Mouse (Mus musculus) liver, embryonic 12.5 days (tissue): Measurements from ENCODE around the gene Ptprg. TPM values are rescaled to one million over a fixed set of nuclear protein-coding genes. Genes with fewer than 3 reads are reported as not detected.
A peak's percentile ranks its signal among the peaks of the same experiment; 100 is the strongest.

Experiments used
- ATAC-seq: fragments of 200-750 bp; cut with Nextera tagmentation; 2 replicates; pipeline ENCODE4 v1.8.0; 2017; ENCODE audit warnings: moderate number of reproducible peaks, mild to moderate bottlenecking, moderate library complexity
- H3K27ac ChIP-seq: fragments of 300-500 bp; sonication (generic); 2 replicates; pipeline ENCODE4 v1.5.1; 2016; ENCODE audit warnings: mild to moderate bottlenecking
- H3K27me3 ChIP-seq: fragments of 300-500 bp; sonication (generic); replicated peaks from 2 replicates; pipeline ENCODE4 v1.6.1; 2016; ENCODE audit warnings: mild to moderate bottlenecking, moderate library complexity
- H3K36me3 ChIP-seq: fragments of 300-500 bp; sonication (generic); 2 replicates; pipeline ENCODE4 v1.6.1; 2016; ENCODE audit warnings: mild to moderate bottlenecking, moderate library complexity
- H3K4me1 ChIP-seq: fragments of 300-500 bp; sonication (generic); 2 replicates; pipeline ENCODE4 v1.6.1; 2016
- H3K4me2 ChIP-seq: fragments of 300-500 bp; sonication (generic); 2 replicates; pipeline ENCODE4 v1.6.1; 2016; ENCODE audit warnings: mild to moderate bottlenecking, moderate library complexity
- H3K4me3 ChIP-seq: fragments of 300-500 bp; sonication (generic); 2 replicates; pipeline ENCODE4 v1.5.1; 2016; ENCODE audit warnings: mild to moderate bottlenecking, moderate library complexity
- H3K9ac ChIP-seq: fragments of 300-500 bp; sonication (generic); 2 replicates; pipeline ENCODE4 v1.6.1; 2016; ENCODE audit warnings: mild to moderate bottlenecking, moderate library complexity
- H3K9me3 ChIP-seq: fragments of 300-500 bp; sonication (generic); replicated peaks from 2 replicates; pipeline ENCODE4 v1.6.1; 2016; ENCODE audit warnings: mild to moderate bottlenecking, moderate library complexity
- WGBS: fragments of 180-500 bp; shearing (Covaris S2); methylation state at CpG from one replicate; pipeline ENCODE4 v1.1.7; 2016; ENCODE audit not compliant: insufficient replicate concordance; 5-methylcytosine and 5-hydroxymethylcytosine counted together
- polyA plus RNA-seq: library from polyadenylated mRNA; unstranded; fragments of >200 nt; fragmentation: Nextera tagmentation; extraction: Ambion mirVana; gene quantifications from 2 replicates; pipeline ENCODE4 v1.2.1, GENCODE M21; 2016

The Ptprg gene
- polyA plus RNA-seq, 1 experiment from 2014 or later: 4.8 TPM

DNA sequence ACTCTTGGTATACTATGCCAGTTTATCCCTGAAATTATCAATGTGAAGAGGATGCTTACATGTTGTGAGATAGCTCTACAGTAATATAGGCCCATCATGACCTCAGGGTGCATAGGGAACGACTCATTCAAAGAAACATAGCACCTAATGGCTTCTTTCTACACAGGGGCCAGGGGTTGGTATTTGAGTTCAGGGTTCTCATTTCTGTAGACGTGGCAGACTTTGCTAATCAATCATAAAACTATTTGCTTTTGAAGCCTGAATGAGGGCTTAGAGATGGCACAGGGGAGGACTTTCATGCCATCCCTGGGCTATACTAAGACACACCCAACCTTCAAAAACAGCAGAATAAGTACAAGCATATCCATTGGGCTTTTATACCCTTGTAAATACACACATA lies 16.4 kb downstream of the Ptprg start:
- H3K4me2 ChIP-seq: no peak overlapping the region
- peaks cover 6% of the 10 kb centered on the region for H3K4me1 ChIP-seq
- H3K27ac ChIP-seq: no peak overlapping the region
- WGBS: 44% methylated on average over 2 of the region's 2 CpGs
- no peaks in the 10 kb centered on the region for H3K27me3 ChIP-seq
- no peaks in the 10 kb centered on the region for H3K36me3 ChIP-seq
- no peak overlapping the region for H3K4me3 ChIP-seq
- no peak for ATAC-seq
- H3K9me3 ChIP-seq: no peaks in the 10 kb centered on the region
- no peak overlapping the region for H3K9ac ChIP-seq

- WGBS: 24% methylated on average over 11 of the region's 11 CpGs
- ATAC-seq: 0 out of 2 replicates have a peak, but pooled peaks have one; percentile 37
- Histone ChIP-seq H3K4me3 (no peak overlapping the region), H3K9me3 (no peaks in the 10 kb centered on the region), H3K36me3 (no peaks in the 10 kb centered on the region), H3K27me3 (no peaks in the 10 kb centered on the region), H3K4me2 (no peak overlapping the region), H3K9ac (no peak overlapping the region), H3K27ac (no peak overlapping the region), H3K4me1 (peaks cover 6% of the 10 kb centered on the region)
Observed at GRCm38 (mm10) chr14:11571766-11572394, 18.5 kb downstream of the Ptprg start.

- H3K36me3 ChIP-seq: no peaks in the 10 kb centered on the region
- no peak for ATAC-seq
- H3K4me3 ChIP-seq: no peak overlapping the region
- no peaks in the 10 kb centered on the region for H3K9me3 ChIP-seq
- no peak overlapping the region for H3K9ac ChIP-seq
- H3K27me3 ChIP-seq: no peaks in the 10 kb centered on the region
- H3K4me2 ChIP-seq: no peak overlapping the region
- no peak overlapping the region for H3K27ac ChIP-seq
- peaks cover 6% of the 10 kb centered on the region for H3K4me1 ChIP-seq
- WGBS: 54% methylated on average over 2 of the region's 2 CpGs
Observed at GRCm38 (mm10) chr14:11572395-11572784, 19.1 kb downstream of the Ptprg start.

DNA sequence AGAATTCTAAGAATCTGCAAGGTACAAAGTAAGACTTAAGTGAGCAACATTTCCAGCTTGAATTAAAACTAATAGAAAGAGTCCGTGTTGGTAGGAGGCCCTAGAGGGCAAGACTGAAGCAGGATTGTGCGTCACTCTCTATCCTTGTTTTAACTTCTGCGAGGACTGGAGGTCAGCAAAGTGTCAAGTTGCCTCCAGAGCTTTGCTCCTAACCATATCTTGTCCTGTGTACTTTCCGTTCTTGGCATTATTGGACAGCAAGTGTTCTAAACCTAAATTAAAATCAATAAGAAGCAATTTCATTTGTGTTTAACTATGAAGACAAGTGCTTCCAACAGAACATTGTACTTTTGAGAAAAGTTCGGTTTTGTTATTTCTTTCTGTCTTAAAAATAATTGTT lies 20.4 kb downstream of the Ptprg start:
- Histone ChIP-seq H3K9me3 (no peaks in the 10 kb centered on the region), H3K36me3 (no peaks in the 10 kb centered on the region), H3K4me3 (no peak overlapping the region), H3K27me3 (no peaks in the 10 kb centered on the region), H3K4me2 (no peak overlapping the region), H3K9ac (no peak overlapping the region), H3K4me1 (peaks cover 6% of the 10 kb centered on the region), H3K27ac (no peak overlapping the region)
- no peak for ATAC-seq
- 62% methylated on average over 5 of the region's 5 CpGs for WGBS

- ATAC-seq: no peak
- H3K36me3 ChIP-seq: no peaks in the 10 kb centered on the region
- 43% methylated on average over 9 of the region's 9 CpGs for WGBS
- H3K4me1 ChIP-seq: 0 out of 2 replicates have a peak, but pooled peaks cover under 1% of the 10 kb centered on the region
- H3K27ac ChIP-seq: no peak overlapping the region
- H3K9ac ChIP-seq: no peak overlapping the region
- H3K27me3 ChIP-seq: no peaks in the 10 kb centered on the region
- H3K4me3 ChIP-seq: no peak overlapping the region
- H3K4me2 ChIP-seq: no peak overlapping the region
- H3K9me3 ChIP-seq: no peaks in the 10 kb centered on the region
Observed at GRCm38 (mm10) chr14:11577276-11577909, 24.1 kb downstream of the Ptprg start.

DNA sequence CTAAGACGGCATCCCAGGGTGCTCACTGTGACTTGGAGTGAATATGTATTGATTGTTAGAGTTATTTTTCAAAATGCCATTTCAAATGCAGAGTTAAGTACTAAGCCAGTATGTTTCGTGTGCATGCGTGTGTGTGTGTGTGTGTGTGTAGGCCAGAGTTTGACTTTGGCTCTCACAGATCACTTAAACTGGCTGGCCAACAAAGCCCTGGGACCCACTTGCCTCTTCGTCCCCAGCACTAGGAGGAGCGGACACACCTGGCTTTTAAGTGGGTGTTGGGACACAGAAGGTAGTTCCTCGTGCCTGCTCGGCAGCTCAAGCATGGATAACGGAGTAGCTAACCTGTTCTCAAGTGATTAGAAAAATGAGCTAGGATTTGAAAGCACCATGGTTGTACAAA lies 24.6 kb downstream of the Ptprg start:
- H3K4me1 ChIP-seq: no peaks in the 10 kb centered on the region
- no peaks in the 10 kb centered on the region for H3K36me3 ChIP-seq
- 65% methylated on average over 8 of the region's 8 CpGs for WGBS
- H3K9ac ChIP-seq: no peak overlapping the region
- H3K4me3 ChIP-seq: no peak overlapping the region
- no peaks in the 10 kb centered on the region for H3K27me3 ChIP-seq
- H3K9me3 ChIP-seq: no peaks in the 10 kb centered on the region
- no peak overlapping the region for H3K27ac ChIP-seq
- no peak overlapping the region for H3K4me2 ChIP-seq
- ATAC-seq: no peak

GRCm38 (mm10) chr14:11578492-11578967 lies 25.2 kb downstream of the Ptprg start:
- Histone ChIP-seq H3K27me3 (no peaks in the 10 kb centered on the region), H3K27ac (no peak overlapping the region), H3K4me1 (no peaks in the 10 kb centered on the region), H3K4me2 (no peak overlapping the region), H3K36me3 (no peaks in the 10 kb centered on the region), H3K9me3 (no peaks in the 10 kb centered on the region), H3K4me3 (no peak overlapping the region), H3K9ac (no peak overlapping the region)
- 55% methylated on average over 6 of the region's 6 CpGs for WGBS
- no peak for ATAC-seq

DNA sequence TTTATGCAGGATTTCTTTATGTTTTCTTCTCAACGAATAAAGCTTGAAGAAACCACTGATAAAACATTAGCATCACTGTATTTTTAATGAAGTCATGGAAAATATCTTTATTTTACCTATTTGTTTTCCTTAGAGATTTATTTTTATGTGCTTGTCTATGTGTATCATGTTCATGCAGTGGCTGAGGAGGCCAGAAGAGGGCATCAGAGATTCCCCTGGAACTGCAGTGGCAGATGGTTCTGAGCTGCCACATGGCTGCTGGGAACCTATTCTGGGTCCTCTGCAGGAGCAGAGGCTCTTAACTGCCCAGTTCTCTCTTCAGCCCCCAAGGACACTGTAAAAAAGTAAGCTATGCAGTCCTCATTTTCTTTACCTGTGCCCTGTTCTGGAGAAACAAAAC lies 26.6 kb downstream of the Ptprg start:
- Histone ChIP-seq H3K27me3 (no peaks in the 10 kb centered on the region), H3K4me1 (no peaks in the 10 kb centered on the region), H3K9me3 (no peaks in the 10 kb centered on the region), H3K9ac (no peak overlapping the region), H3K36me3 (no peaks in the 10 kb centered on the region), H3K4me2 (no peak overlapping the region), H3K27ac (no peak overlapping the region), H3K4me3 (no peak overlapping the region)
- no peak for ATAC-seq
- 62% methylated on average over 1 of the region's 1 CpGs for WGBS

GRCm38 (mm10) chr14:11584263-11584662 lies 30.9 kb downstream of the Ptprg start:
- Histone ChIP-seq H3K4me3 (no peak overlapping the region), H3K36me3 (no peaks in the 10 kb centered on the region), H3K9me3 (no peaks in the 10 kb centered on the region), H3K27me3 (no peaks in the 10 kb centered on the region), H3K27ac (no peak overlapping the region), H3K4me2 (no peak overlapping the region), H3K4me1 (no peaks in the 10 kb centered on the region), H3K9ac (no peak overlapping the region)
- no peak for ATAC-seq
- WGBS: 70% methylated on average over 6 of the region's 6 CpGs

DNA sequence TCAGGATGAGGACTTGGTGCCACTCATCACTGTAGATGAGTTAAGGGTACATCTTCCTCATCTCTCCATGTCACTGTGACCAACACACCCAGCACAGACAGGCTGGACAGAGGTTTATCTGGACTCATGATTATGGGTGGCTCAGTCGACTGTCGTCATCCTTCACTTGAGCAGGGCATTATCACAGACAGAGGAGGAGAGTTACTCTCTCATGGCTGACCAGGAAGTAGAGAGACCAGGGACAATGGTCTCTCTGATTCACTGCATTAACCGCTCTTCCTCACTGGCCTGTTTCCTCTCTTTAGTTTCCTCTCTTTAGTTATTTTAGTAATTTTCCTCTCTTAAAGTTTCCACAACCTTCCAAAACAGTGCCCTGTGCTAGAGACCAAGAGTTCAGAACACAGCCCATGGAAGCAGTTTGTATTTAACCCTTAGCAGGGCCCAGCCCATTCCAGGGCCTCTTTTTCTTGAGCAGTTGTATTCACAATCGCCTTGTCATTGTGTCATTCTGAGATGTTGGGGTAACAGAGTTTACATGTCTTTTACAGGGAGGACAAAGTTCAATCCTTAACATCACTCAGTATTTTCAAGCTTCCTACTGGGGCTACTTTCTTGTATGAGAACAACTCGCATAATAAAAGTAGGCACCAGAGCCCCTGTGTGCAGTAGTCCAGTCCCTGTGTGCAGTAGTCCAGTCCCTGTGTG lies 31.7 kb downstream of the Ptprg start:
- no peaks in the 10 kb centered on the region for H3K36me3 ChIP-seq
- no peak for ATAC-seq
- H3K27ac ChIP-seq: no peak overlapping the region
- no peak overlapping the region for H3K9ac ChIP-seq
- 50% methylated on average over 5 of the region's 5 CpGs for WGBS
- H3K4me1 ChIP-seq: no peaks in the 10 kb centered on the region
- no peaks in the 10 kb centered on the region for H3K9me3 ChIP-seq
- no peaks in the 10 kb centered on the region for H3K27me3 ChIP-seq
- no peak overlapping the region for H3K4me3 ChIP-seq
- no peak overlapping the region for H3K4me2 ChIP-seq

DNA sequence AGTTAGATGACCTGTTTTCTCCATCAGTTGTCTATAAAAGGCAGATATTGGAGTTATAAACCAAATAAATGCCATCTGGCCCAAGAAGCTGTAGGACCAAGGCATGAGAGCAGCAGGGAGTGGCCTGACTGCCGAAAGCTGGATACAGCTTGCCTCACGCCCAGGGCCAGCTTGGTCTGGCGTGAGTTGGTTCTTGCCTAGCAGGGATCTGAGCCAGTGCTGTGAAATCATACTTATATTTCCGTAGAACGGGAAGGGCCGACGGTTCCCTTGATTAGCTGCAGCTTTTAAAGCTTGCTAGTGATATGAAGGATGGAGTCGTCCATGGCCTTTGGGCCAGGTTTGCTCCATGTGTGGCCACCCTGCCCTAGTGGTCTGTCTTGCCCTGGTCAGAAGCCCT lies 37.1 kb downstream of the Ptprg start:
- 61% methylated on average over 8 of the region's 8 CpGs for WGBS
- no peak overlapping the region for H3K9ac ChIP-seq
- H3K36me3 ChIP-seq: no peaks in the 10 kb centered on the region
- H3K4me1 ChIP-seq: no peaks in the 10 kb centered on the region
- no peaks in the 10 kb centered on the region for H3K27me3 ChIP-seq
- no peak for ATAC-seq
- no peak overlapping the region for H3K4me2 ChIP-seq
- H3K4me3 ChIP-seq: no peak overlapping the region
- H3K9me3 ChIP-seq: no peaks in the 10 kb centered on the region
- no peak overlapping the region for H3K27ac ChIP-seq

DNA sequence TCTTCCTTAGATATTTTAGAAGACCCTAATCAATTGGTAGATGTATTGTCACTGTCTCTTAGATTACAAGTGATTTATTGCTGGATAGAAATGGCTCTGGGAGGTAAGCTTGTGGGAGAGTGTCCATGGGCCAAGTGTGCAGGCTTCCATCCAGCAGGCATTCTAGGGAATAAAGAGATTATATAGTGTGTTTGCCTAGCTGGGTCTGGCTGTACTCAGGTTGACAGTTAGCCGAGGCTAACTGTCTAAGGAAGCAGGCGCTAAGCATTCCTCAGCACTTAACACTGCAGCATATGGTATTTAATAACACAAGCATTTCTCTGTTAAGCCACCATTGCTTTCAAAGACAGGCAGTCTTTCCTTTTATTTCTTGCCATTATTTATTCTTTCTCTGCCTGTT lies 39.3 kb downstream of the Ptprg start:
- no peak overlapping the region for H3K27ac ChIP-seq
- H3K4me2 ChIP-seq: no peak overlapping the region
- H3K4me1 ChIP-seq: no peaks in the 10 kb centered on the region
- H3K27me3 ChIP-seq: no peaks in the 10 kb centered on the region
- WGBS: 76% methylated on average over 2 of the region's 2 CpGs
- H3K9me3 ChIP-seq: no peaks in the 10 kb centered on the region
- no peak for ATAC-seq
- H3K36me3 ChIP-seq: no peaks in the 10 kb centered on the region
- H3K4me3 ChIP-seq: no peak overlapping the region
- H3K9ac ChIP-seq: no peak overlapping the region
